ENCODE assay signal across 8 mouse cellular contexts in genomic region chr1:172297611-172298537, GRCm38 (mm10). TPM values are rescaled to one million over a fixed set of nuclear protein-coding genes. Genes with fewer than 3 reads are reported as not detected.
DNase-seq lines count a peak whose midpoint lies in the region; ATAC-seq and TF ChIP-seq lines count a peak whose summit lies in the region.

Gene Atp1a2, minus strand, starts transcription at chr1:172298064.

- H3K4me1 ChIP-seq in forebrain, postnatal 0 days (ENCODE audit: insufficient read depth), result peaks cover 6% of the 10 kb centered on the region; the same call in 1 of the 2 replicates
- peaks cover 18% of the 10 kb centered on the region; the same call in 1 of the 2 replicates for H3K4me1 ChIP-seq in midbrain, embryonic 14.5 days (ENCODE audit: control insufficient read depth, insufficient read depth, low read length)

- no peaks in the 10 kb centered on the region for H3K36me3 ChIP-seq in forebrain, postnatal 0 days (ENCODE audit: insufficient read depth)
- H3K36me3 ChIP-seq in midbrain, embryonic 14.5 days (ENCODE audit: control insufficient read depth, insufficient read depth, low read length), result no peaks in the 10 kb centered on the region

- TF ChIP-seq CTCF in forebrain, postnatal 0 days (IDR thresholded peaks at IDR 0.05; ENCODE audit: low read depth), result no peak

- intact Hi-C loops in heart, postnatal 14 days (cut with DNase I), result no loop called here
- intact Hi-C loops in left cerebral cortex, postnatal 14 days (cut with DNase I), result no loop called here

- peak within 1 kb of the TSS; percentile 44 for H3K9ac ChIP-seq in forebrain, postnatal 0 days
- H3K9ac ChIP-seq in midbrain, embryonic 14.5 days (replicated peaks; ENCODE audit: low read length), result no peak within 1 kb of the TSS; the same call in 1 of the 2 replicates

- peak within 1 kb of the TSS; percentile 16 for H3K4me3 ChIP-seq in forebrain, postnatal 0 days (ENCODE audit: low read depth, low read length)
- peak within 1 kb of the TSS; percentile 12; the same call in 1 of the 2 replicates for H3K4me3 ChIP-seq in midbrain, embryonic 14.5 days (replicated peaks; ENCODE audit: low read depth, low read length)

- 8% methylated on average over 16 of the region's 16 CpGs for whole genome bisulfite sequencing in forebrain, postnatal 0 days
- 13% methylated on average over 16 of the region's 16 CpGs for WGBS in midbrain, embryonic 14.5 days

- ATAC-seq in forebrain, postnatal 0 days, result peak; percentile 60
- no peak; the same call in 1 of the 2 replicates for ATAC-seq in midbrain, embryonic 14.5 days (ENCODE audit: low FRiP score, low TSS enrichment)

- no peaks in the 10 kb centered on the region for H3K9me3 ChIP-seq in forebrain, postnatal 0 days (ENCODE audit: low read length)
- H3K9me3 ChIP-seq in midbrain, embryonic 14.5 days (ENCODE audit: control insufficient read depth, low read length), result no peaks in the 10 kb centered on the region

- H3K4me2 ChIP-seq in forebrain, postnatal 0 days (ENCODE audit: low read depth), result peak within 1 kb of the TSS; percentile 37
- peak within 1 kb of the TSS; percentile 9 for H3K4me2 ChIP-seq in midbrain, embryonic 14.5 days (ENCODE audit: low read length)

- DNase-seq in urinary bladder, postnatal 14 days (ENCODE audit: low spot score), result peak; percentile 67
- DNase-seq in urinary bladder, postnatal 10 days (ENCODE audit: low spot score), result no peak
- no peak for DNase-seq in forebrain, postnatal 0 days
- peak; percentile 76 to 78 for DNase-seq in heart, postnatal 14 days
- DNase-seq in left cerebral cortex, postnatal 14 days (ENCODE audit: low spot score in 2 of 2), result peak; percentile 65 to 81
- peak; percentile 51 for DNase-seq in midbrain, embryonic 14.5 days
- peak; percentile 43 for DNase-seq in testis, postnatal 14 days (ENCODE audit: low spot score)
- no peak for DNase-seq in spleen, postnatal 14 days (ENCODE audit: low spot score in 2 of 2)

- H3K27ac ChIP-seq in forebrain, postnatal 0 days (ENCODE audit: low read depth, low read length), result peak within 1 kb of the TSS; percentile 78
- peak within 1 kb of the TSS; percentile 61 for H3K27ac ChIP-seq in midbrain, embryonic 14.5 days (replicated peaks; ENCODE audit: low read depth, low read length)

- no peaks in the 10 kb centered on the region for H3K27me3 ChIP-seq in forebrain, postnatal 0 days (ENCODE audit: insufficient read depth, low read length)
- no peaks in the 10 kb centered on the region for H3K27me3 ChIP-seq in midbrain, embryonic 14.5 days (ENCODE audit: control insufficient read depth, insufficient read depth, low read length)

RNA-seq across cellular contexts. Expression of gene Atp1a2, which starts in this region (rescaled TPM):
- total RNA-seq in forebrain, postnatal 0 days (2014; rRNA removed), result 213 and 294 TPM in 2 replicates
- polyA plus RNA-seq in forebrain, postnatal 0 days (2015; fragmentation: Nextera tagmentation; extraction: Ambion mirVana), result 54.4 and 75.2 TPM in 2 replicates
- total RNA-seq in heart, postnatal 14 days (2021), result 100 to 1,000 TPM; 448 to 458 TPM
- 100 to 1,000 TPM; 571 to 592 TPM for total RNA-seq in left cerebral cortex, postnatal 14 days (2021)
- 18.2 and 19.4 TPM in 2 replicates for polyA plus RNA-seq in midbrain, embryonic 14.5 days (2014; fragmentation: Nextera tagmentation; extraction: Ambion mirVana)

Comparison
In these comparisons a context has a peak if more than half of its experiments do, and no peak if none do; other contexts are left out.
1. DNase-seq: peak in urinary bladder, postnatal 14 days (single experiment), heart, postnatal 14 days (2 of 2), left cerebral cortex, postnatal 14 days (2 of 2), midbrain, embryonic 14.5 days (single experiment) and testis, postnatal 14 days (single experiment); none in urinary bladder, postnatal 10 days (single experiment), forebrain, postnatal 0 days (single experiment) and spleen, postnatal 14 days (0 of 2).